Mouse (Mus musculus): ENCODE data around the gene Camta1. TPM values are rescaled to one million over a fixed set of nuclear protein-coding genes. Genes with fewer than 3 reads are reported as not detected.

Gene Camta1
- polyA plus RNA-seq, 1 experiment from 2014 or later = 137 TPM

DNA sequence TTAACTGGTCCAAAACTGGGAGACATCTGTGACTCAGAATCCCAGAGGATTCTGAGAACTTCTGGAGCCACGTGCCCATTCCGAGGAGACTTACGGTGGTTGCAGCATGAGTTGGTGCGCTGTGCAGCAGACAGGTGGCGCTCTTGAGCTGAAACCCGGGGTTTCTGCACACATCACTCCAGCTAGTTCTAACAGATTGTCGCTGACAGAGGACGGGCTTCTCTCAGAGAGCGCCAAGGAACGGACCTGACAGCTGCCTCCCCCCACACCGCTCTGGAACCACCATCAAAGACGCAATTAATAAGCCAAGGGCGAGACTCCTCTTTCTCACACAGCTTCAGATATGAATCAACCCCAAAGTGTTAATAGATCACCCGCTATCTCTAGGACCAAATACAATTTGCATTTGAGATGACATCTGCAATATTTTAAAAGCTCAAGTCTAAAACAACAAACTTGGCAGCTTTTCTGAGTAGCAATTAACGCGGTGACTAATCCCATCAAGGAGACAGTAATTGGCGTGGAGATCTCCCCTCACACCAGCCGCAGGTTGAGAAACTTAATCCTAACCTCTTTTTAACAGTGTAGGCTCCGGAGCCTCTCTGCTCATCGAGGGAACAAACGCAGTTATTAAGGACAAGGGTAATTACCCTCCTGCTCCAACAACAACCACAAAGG is 378.2 kb downstream of the Camta1 start:
- ATAC-seq (replicated peaks; ENCODE audit: insufficient number of reproducible peaks, low FRiP score, low TSS enrichment) = no peak
- no peak overlapping the region for H3K4me3 ChIP-seq (ENCODE audit: low read depth, low read length)

DNA sequence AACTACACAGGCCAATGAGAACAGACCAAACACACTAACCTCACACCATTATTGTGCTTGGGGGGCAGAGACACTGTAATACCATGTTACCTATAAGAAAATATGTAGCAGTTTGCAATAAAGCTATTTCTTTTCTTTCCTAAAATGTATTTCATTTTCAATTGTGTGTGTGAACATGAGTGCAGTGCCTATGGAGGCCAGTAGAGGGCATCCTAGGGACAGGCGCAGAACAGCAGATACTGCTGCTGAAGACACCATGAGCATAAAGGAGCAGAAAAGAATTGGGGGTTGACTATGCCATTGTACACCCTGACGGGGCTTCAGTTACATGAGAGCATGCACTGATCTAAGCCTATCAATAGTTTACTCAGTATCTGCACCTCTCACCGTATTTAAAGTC is 380.7 kb downstream of the Camta1 start:
- ATAC-seq (replicated peaks; ENCODE audit: insufficient number of reproducible peaks, low FRiP score, low TSS enrichment) = no peak
- no peak overlapping the region for H3K4me3 ChIP-seq (ENCODE audit: low read depth, low read length)
- H3K9me3 ChIP-seq (replicated peaks; ENCODE audit: control insufficient read depth, low read length) = 0 out of 2 replicates have a peak, but pooled peaks cover 2% of the 10 kb centered on the region
- H3K27ac ChIP-seq (ENCODE audit: low read depth, low read length) = no peak overlapping the region
- no peaks in the 10 kb centered on the region for H3K4me1 ChIP-seq (ENCODE audit: control insufficient read depth, insufficient read depth, low read length)
- no peak overlapping the region for H3K9ac ChIP-seq (ENCODE audit: low read depth, low read length)
- H3K36me3 ChIP-seq (ENCODE audit: control insufficient read depth, insufficient read depth, low read length) = no peaks in the 10 kb centered on the region
- H3K27me3 ChIP-seq (ENCODE audit: control insufficient read depth, insufficient read depth, low read length) = peaks cover 11% of the 10 kb centered on the region
- WGBS (ENCODE audit: insufficient replicate concordance) = 86% methylated on average over 3 of the region's 3 CpGs
- no peak overlapping the region for H3K4me2 ChIP-seq

More for the DNA sequence above, 378.2 kb downstream of the Camta1 start:
- no peak overlapping the region for H3K9ac ChIP-seq (ENCODE audit: low read depth, low read length)
- peaks cover 11% of the 10 kb centered on the region for H3K27me3 ChIP-seq (ENCODE audit: control insufficient read depth, insufficient read depth, low read length)
- no peaks in the 10 kb centered on the region for H3K4me1 ChIP-seq (ENCODE audit: control insufficient read depth, insufficient read depth, low read length)
- H3K4me2 ChIP-seq = no peak overlapping the region
- no peak overlapping the region for H3K27ac ChIP-seq (ENCODE audit: low read depth, low read length)
- H3K36me3 ChIP-seq (ENCODE audit: control insufficient read depth, insufficient read depth, low read length) = no peaks in the 10 kb centered on the region
- WGBS (ENCODE audit: insufficient replicate concordance) = 14% methylated on average over 21 of the region's 21 CpGs
- H3K9me3 ChIP-seq (replicated peaks; ENCODE audit: control insufficient read depth, low read length) = 0 out of 2 replicates have a peak, but pooled peaks cover 2% of the 10 kb centered on the region

DNA sequence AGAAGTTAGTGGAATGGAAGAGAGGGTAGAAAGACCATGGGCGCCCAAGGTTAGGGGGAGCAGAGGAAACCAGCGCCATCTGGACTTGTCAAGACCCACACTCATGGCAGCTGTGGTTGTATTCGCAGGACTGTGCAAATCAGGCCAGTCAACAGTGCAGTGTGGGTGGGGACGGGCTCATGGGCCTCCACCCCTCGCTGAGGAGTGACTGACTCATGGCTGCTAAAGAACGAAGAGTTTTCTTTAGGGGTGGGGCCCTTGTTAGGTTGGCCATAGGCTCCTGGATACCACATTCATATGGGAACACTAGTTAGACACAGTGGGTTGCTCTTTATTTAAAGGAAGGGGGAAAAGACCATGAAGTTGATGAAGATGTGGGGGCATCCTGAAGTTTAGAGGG is 383.7 kb downstream of the Camta1 start:
- ATAC-seq (replicated peaks; ENCODE audit: insufficient number of reproducible peaks, low FRiP score, low TSS enrichment) = no peak
- 81% methylated on average over 6 of the region's 6 CpGs for WGBS (ENCODE audit: insufficient replicate concordance)
- H3K9me3 ChIP-seq (replicated peaks; ENCODE audit: control insufficient read depth, low read length) = 0 out of 2 replicates have a peak, but pooled peaks cover 2% of the 10 kb centered on the region
- no peak overlapping the region for H3K27ac ChIP-seq (ENCODE audit: low read depth, low read length)
- no peaks in the 10 kb centered on the region for H3K4me1 ChIP-seq (ENCODE audit: control insufficient read depth, insufficient read depth, low read length)
- H3K27me3 ChIP-seq (ENCODE audit: control insufficient read depth, insufficient read depth, low read length) = no peaks in the 10 kb centered on the region; the same call in 1 of the 2 replicates
- no peak overlapping the region for H3K9ac ChIP-seq (ENCODE audit: low read depth, low read length)
- H3K36me3 ChIP-seq (ENCODE audit: control insufficient read depth, insufficient read depth, low read length) = no peaks in the 10 kb centered on the region
- no peak overlapping the region for H3K4me2 ChIP-seq
- no peak overlapping the region for H3K4me3 ChIP-seq (ENCODE audit: low read depth, low read length)

DNA sequence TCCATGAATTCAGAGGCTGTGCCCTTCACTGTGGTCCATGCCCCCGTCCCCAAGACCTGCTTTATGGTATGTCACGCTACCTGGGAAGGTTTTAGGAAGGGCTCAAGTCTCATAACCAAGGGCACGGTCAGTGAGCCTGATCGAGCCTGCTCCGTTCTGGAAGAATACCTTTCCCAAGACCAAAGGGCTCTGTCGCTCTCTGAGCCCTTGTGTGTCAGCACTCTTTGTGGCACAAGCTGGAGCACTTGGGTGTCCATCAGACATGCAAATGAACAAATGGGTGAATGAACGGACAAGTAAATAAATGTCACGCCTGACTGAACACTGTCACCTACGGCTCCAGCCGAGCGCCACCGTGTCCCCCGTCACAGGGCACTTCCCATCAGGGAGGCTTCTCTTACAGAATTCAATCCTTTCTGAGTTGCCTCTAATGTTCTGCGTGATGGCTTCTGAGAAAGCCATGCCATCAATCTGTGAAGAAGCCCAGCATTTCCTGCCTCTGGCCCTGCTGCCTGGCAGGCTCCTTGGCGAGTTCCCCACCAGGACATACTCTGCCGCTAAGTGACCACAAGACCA is 386.7 kb downstream of the Camta1 start:
- no peak for ATAC-seq (replicated peaks; ENCODE audit: insufficient number of reproducible peaks, low FRiP score, low TSS enrichment)
- Histone ChIP-seq H3K4me3 (ENCODE audit: low read depth, low read length) (no peak overlapping the region), H3K9ac (ENCODE audit: low read depth, low read length) (no peak overlapping the region), H3K27me3 (ENCODE audit: control insufficient read depth, insufficient read depth, low read length) (no peaks in the 10 kb centered on the region; the same call in 1 of the 2 replicates), H3K4me1 (ENCODE audit: control insufficient read depth, insufficient read depth, low read length) (no peaks in the 10 kb centered on the region), H3K36me3 (ENCODE audit: control insufficient read depth, insufficient read depth, low read length) (no peaks in the 10 kb centered on the region), H3K4me2 (no peak overlapping the region), H3K9me3 (replicated peaks; ENCODE audit: control insufficient read depth, low read length) (no peaks in the 10 kb centered on the region), H3K27ac (ENCODE audit: low read depth, low read length) (no peak overlapping the region)
- WGBS (ENCODE audit: insufficient replicate concordance) = 81% methylated on average over 16 of the region's 16 CpGs

DNA sequence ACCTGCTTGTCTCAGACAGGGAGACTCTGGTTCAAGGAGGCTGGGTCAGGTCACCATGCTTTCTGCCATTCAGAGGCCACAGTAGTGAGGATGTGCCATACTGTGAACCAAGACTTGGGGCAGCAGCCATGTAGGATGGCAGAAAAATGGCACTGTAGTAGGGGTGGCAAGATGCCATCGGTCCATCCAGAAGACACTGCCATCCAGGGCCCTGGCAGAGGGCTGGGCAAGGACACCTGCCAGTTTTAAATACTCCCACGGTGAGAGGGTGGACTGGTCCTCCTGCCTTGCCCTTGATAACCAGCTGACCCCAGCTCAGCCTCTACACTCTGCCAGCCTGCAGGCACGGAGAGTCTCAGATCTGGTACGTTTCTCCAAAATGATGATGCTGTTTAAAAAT is 389.8 kb downstream of the Camta1 start:
- ATAC-seq (replicated peaks; ENCODE audit: insufficient number of reproducible peaks, low FRiP score, low TSS enrichment) = no peak
- Histone ChIP-seq H3K4me3 (ENCODE audit: low read depth, low read length) (no peak overlapping the region), H3K27ac (ENCODE audit: low read depth, low read length) (no peak overlapping the region), H3K9me3 (replicated peaks; ENCODE audit: control insufficient read depth, low read length) (no peaks in the 10 kb centered on the region), H3K4me1 (ENCODE audit: control insufficient read depth, insufficient read depth, low read length) (no peaks in the 10 kb centered on the region), H3K36me3 (ENCODE audit: control insufficient read depth, insufficient read depth, low read length) (no peaks in the 10 kb centered on the region), H3K9ac (ENCODE audit: low read depth, low read length) (no peak overlapping the region), H3K4me2 (no peak overlapping the region), H3K27me3 (ENCODE audit: control insufficient read depth, insufficient read depth, low read length) (no peaks in the 10 kb centered on the region)
- 76% methylated on average over 4 of the region's 4 CpGs for WGBS (ENCODE audit: insufficient replicate concordance)

DNA sequence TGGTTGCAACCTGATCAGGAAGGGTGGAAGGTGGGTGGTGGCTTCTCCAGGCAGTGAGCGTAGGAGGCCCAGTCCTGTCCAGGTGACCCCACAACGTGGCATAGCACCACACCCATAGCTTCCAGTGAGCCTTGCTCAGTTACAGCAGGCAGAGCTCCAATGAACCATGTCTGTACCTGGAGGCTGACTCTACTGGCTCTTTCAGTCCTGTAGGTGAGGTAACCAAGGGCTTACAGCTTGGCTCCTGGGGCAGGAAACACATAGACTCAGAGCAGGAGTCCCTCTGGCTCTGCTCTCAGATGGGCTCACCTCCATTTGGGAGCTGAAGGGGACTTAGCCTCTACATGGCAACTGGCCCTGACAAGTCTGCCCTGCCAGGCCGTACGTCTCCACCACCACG is 393.3 kb downstream of the Camta1 start:
- H3K9ac ChIP-seq (ENCODE audit: low read depth, low read length) = no peak overlapping the region
- 90% methylated on average over 5 of the region's 5 CpGs for WGBS (ENCODE audit: insufficient replicate concordance)
- H3K4me2 ChIP-seq = no peak overlapping the region
- no peak overlapping the region for H3K27ac ChIP-seq (ENCODE audit: low read depth, low read length)
- ATAC-seq (replicated peaks; ENCODE audit: insufficient number of reproducible peaks, low FRiP score, low TSS enrichment) = no peak
- no peaks in the 10 kb centered on the region for H3K36me3 ChIP-seq (ENCODE audit: control insufficient read depth, insufficient read depth, low read length)
- H3K4me3 ChIP-seq (ENCODE audit: low read depth, low read length) = no peak overlapping the region
- H3K4me1 ChIP-seq (ENCODE audit: control insufficient read depth, insufficient read depth, low read length) = no peaks in the 10 kb centered on the region
- H3K9me3 ChIP-seq (replicated peaks; ENCODE audit: control insufficient read depth, low read length) = no peaks in the 10 kb centered on the region
- no peaks in the 10 kb centered on the region for H3K27me3 ChIP-seq (ENCODE audit: control insufficient read depth, insufficient read depth, low read length)

DNA sequence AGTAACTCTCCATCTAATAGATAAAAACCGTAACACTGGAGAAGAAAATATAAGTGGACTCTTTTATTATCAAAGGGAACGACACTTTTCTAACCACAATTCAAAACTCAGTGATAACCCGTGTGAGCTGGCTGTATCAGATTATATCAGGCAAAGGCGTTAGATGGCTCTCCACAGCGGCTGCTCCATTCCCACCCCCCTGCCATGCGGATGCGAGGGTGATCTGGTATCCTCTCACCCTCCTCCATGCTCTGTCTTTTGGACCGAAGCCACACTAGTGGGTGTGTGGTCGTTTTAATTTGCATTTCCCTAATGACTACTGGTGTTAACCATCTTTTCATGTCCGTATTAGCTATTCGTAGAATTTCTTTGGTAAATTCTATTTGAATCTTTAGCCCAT is 403.0 kb downstream of the Camta1 start:
- Histone ChIP-seq H3K4me1 (ENCODE audit: control insufficient read depth, insufficient read depth, low read length) (no peaks in the 10 kb centered on the region), H3K36me3 (ENCODE audit: control insufficient read depth, insufficient read depth, low read length) (no peaks in the 10 kb centered on the region), H3K9me3 (replicated peaks; ENCODE audit: control insufficient read depth, low read length) (no peaks in the 10 kb centered on the region), H3K4me2 (no peak overlapping the region), H3K4me3 (ENCODE audit: low read depth, low read length) (no peak overlapping the region), H3K27ac (ENCODE audit: low read depth, low read length) (no peak overlapping the region), H3K27me3 (ENCODE audit: control insufficient read depth, insufficient read depth, low read length) (no peaks in the 10 kb centered on the region), H3K9ac (ENCODE audit: low read depth, low read length) (no peak overlapping the region)
- no peak for ATAC-seq (replicated peaks; ENCODE audit: insufficient number of reproducible peaks, low FRiP score, low TSS enrichment)
- 63% methylated on average over 11 of the region's 11 CpGs for WGBS (ENCODE audit: insufficient replicate concordance)

DNA sequence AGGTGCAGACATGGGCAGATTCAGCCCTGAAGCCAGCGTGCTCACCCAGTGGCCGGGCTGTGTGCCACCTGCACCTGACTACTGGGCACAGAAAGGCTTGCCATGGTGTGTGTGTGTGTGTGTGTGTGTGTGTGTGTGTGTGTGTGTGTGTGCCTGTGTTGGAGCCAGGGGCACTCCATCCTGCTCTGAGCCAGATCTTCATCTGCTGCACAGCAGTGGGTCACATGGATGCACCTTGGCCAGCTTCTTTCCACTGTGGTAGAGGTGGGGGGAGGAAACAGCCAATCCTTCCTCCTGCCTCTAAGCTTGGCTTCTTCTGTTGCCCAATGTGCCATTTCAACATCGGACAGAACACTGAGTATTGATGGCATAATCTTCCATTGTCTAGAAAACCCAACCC is 407.1 kb downstream of the Camta1 start:
- H3K27ac ChIP-seq (ENCODE audit: low read depth, low read length) = no peak overlapping the region
- H3K27me3 ChIP-seq (ENCODE audit: control insufficient read depth, insufficient read depth, low read length) = no peaks in the 10 kb centered on the region
- H3K4me2 ChIP-seq = no peak overlapping the region
- H3K4me1 ChIP-seq (ENCODE audit: control insufficient read depth, insufficient read depth, low read length) = no peaks in the 10 kb centered on the region
- no peaks in the 10 kb centered on the region for H3K36me3 ChIP-seq (ENCODE audit: control insufficient read depth, insufficient read depth, low read length)
- ATAC-seq (replicated peaks; ENCODE audit: insufficient number of reproducible peaks, low FRiP score, low TSS enrichment) = no peak
- no peak overlapping the region for H3K4me3 ChIP-seq (ENCODE audit: low read depth, low read length)
- 78% methylated on average over 3 of the region's 3 CpGs for WGBS (ENCODE audit: insufficient replicate concordance)
- no peaks in the 10 kb centered on the region for H3K9me3 ChIP-seq (replicated peaks; ENCODE audit: control insufficient read depth, low read length)
- H3K9ac ChIP-seq (ENCODE audit: low read depth, low read length) = no peak overlapping the region

DNA sequence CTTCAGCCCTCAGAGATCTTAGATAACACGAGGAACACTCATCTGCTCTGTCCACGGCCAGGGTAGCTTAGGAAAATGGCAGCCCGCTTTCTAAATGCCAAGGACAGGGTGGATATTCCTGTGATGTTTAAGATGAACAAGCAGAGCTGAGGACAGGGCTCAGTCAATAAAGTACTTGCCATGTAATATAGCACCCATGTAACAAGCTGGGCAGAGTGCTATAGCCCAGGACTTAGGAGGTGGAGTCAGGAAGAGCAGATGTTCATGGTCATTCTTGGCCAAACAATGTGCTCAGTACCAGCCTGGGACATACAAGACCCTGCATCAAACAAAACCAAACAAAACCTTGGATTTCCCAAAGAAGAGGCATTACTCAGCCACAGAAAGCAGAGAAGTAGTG is 407.6 kb downstream of the Camta1 start:
- Histone ChIP-seq H3K27ac (ENCODE audit: low read depth, low read length) (no peak overlapping the region), H3K4me2 (no peak overlapping the region), H3K9me3 (replicated peaks; ENCODE audit: control insufficient read depth, low read length) (no peaks in the 10 kb centered on the region), H3K9ac (ENCODE audit: low read depth, low read length) (no peak overlapping the region), H3K27me3 (ENCODE audit: control insufficient read depth, insufficient read depth, low read length) (no peaks in the 10 kb centered on the region), H3K36me3 (ENCODE audit: control insufficient read depth, insufficient read depth, low read length) (no peaks in the 10 kb centered on the region), H3K4me3 (ENCODE audit: low read depth, low read length) (no peak overlapping the region), H3K4me1 (ENCODE audit: control insufficient read depth, insufficient read depth, low read length) (no peaks in the 10 kb centered on the region)
- no peak for ATAC-seq (replicated peaks; ENCODE audit: insufficient number of reproducible peaks, low FRiP score, low TSS enrichment)
- WGBS (ENCODE audit: insufficient replicate concordance) = 71% methylated on average over 3 of the region's 3 CpGs
